Mouse (Mus musculus) heart, postnatal 0 days (tissue): ENCODE results near the gene Hsd17b2. TPM values are rescaled to one million over a fixed set of nuclear protein-coding genes. Genes with fewer than 3 reads are reported as not detected.

Source experiments
- ATAC-seq: fragments of 200-750 bp; cut with Nextera tagmentation; 2 replicates; pipeline ENCODE4 v1.8.0; 2017; ENCODE audit warnings: low read depth, moderate number of reproducible peaks, moderate library complexity; ENCODE audit not compliant: insufficient read depth
- DNase-seq: peaks from one replicate; pipeline ENCODE4 v3.0.0-alpha.2; 2016; ENCODE audit warnings: low spot score
- H3K27ac ChIP-seq: fragments of 300-500 bp; sonication (generic); 2 replicates; pipeline ENCODE4 v1.5.1; 2014; ENCODE audit warnings: low read depth, mild to moderate bottlenecking
- H3K27me3 ChIP-seq: fragments of 300-500 bp; sonication (generic); 2 replicates; pipeline ENCODE4 v1.6.1; 2014; ENCODE audit warnings: low read length, mixed read lengths; ENCODE audit not compliant: control insufficient read depth, insufficient read depth
- H3K36me3 ChIP-seq: fragments of 300-500 bp; sonication (generic); replicated peaks from 2 replicates; pipeline ENCODE4 v1.6.1; 2014; ENCODE audit warnings: low read length, mixed read lengths; ENCODE audit not compliant: control insufficient read depth, insufficient read depth
- H3K4me1 ChIP-seq: fragments of 300-500 bp; sonication (generic); 2 replicates; pipeline ENCODE4 v1.6.1; 2014; ENCODE audit warnings: antibody characterized with exemption; ENCODE audit not compliant: control insufficient read depth, insufficient read depth
- H3K4me2 ChIP-seq: fragments of 300-500 bp; sonication (generic); 2 replicates; pipeline ENCODE4 v1.6.1; 2014; ENCODE audit warnings: low read depth, mild to moderate bottlenecking, low read length, moderate library complexity
- H3K4me3 ChIP-seq: fragments of 300-500 bp; sonication (generic); 2 replicates; pipeline ENCODE4 v1.5.1; 2014; ENCODE audit warnings: low read depth, low read length
- H3K9ac ChIP-seq: fragments of 300-500 bp; sonication (generic); replicated peaks from 2 replicates; pipeline ENCODE4 v1.6.1; 2014; ENCODE audit warnings: low read depth, low read length, mixed read lengths
- H3K9me3 ChIP-seq: fragments of 300-500 bp; sonication (generic); replicated peaks from 2 replicates; pipeline ENCODE4 v1.6.1; 2016; ENCODE audit warnings: low read length; ENCODE audit not compliant: control insufficient read depth
- CTCF ChIP-seq: IDR thresholded peaks from 2 replicates; pipeline ENCODE4 v1.5.1; 2016; ENCODE audit warnings: antibody characterized with exemption, control low read depth, low read depth
- EP300 ChIP-seq: IDR thresholded peaks from 2 replicates; pipeline ENCODE4 v1.6.1; 2016; ENCODE audit warnings: antibody characterized with exemption, low read depth
- WGBS: fragments of 180-500 bp; shearing (Covaris S2); extraction: QIAGEN DNeasy Blood & Tissue Kit; methylation state at CpG from one replicate; pipeline ENCODE4 v1.1.7; 2014; 5-methylcytosine and 5-hydroxymethylcytosine counted together
- polyA plus RNA-seq: library from polyadenylated mRNA; unstranded; fragments of >200 nt; fragmentation: Nextera tagmentation; extraction: Ambion mirVana; gene quantifications from 2 replicates; pipeline ENCODE4 v1.2.1, GENCODE M21; 2015
- total RNA-seq: library from RNA; depleted of rRNA; stranded (reverse); fragments of >200 nt; gene quantifications from 2 replicates; pipeline ENCODE4 v1.2.3, GENCODE M21; 2014; ENCODE audit warnings: low replicate concordance

Gene Hsd17b2
- total and polyA plus RNA-seq, 2 experiments from 2014 or later = 2.3 TPM; not detected in 1

DNA sequence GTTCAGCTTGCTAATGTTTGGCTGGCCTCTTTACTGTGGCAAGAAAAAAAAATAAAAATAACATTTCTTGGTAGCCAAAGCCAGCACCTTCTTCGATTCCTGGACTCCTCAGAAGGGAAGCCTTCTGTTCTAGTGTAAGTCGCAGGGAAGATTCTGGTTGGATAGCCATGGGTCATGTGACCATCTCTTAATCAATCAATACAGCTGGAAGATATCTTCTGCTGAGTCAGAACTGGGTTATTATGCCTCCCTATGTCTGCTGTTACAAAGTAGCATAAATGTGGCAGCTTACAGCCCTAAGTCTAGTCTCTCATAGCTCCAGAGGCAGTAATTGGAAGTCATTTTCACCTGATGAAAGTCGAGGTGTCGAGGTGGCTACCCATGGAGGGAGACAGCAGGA is 23.1 kb upstream of the Hsd17b2 start:
- Histone ChIP-seq H3K4me3 (no peak overlapping the region), H3K27ac (no peak overlapping the region), H3K9me3 (no peaks in the 10 kb centered on the region), H3K27me3 (no peaks in the 10 kb centered on the region), H3K36me3 (no peaks in the 10 kb centered on the region), H3K4me1 (no peaks in the 10 kb centered on the region), H3K9ac (no peak overlapping the region), H3K4me2 (no peak overlapping the region)
- 75% methylated on average over 4 of the region's 4 CpGs for WGBS
- TF ChIP-seq EP300 = no peak
- no peak for TF ChIP-seq CTCF
- ATAC-seq (no peak), DNase-seq (no peak)

DNA sequence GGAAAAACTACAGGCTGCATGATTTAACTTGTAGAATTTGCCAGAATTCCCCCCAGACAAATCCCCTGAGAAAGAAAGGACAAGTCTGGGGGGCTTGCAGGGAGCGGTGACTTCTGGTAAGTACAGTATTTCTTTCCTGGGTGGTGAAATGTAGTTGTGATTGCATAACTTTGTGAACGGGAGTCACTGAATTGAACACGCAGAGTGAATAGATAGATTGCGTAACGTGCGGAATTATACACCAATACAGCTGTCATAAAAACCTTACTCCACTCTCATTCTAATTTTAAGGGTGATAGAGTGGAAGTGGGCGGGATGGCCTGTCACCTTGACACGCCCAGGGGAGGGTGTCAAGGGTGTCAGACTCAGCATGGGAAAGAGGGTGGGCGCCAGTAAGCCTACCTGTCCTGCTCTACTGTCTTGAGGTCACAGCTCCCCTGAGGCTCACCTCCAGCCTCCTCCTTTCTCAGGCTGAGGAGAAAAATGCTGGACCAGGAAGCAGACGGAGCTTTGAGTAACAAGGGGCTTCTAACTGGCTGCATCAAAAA is 17.7 kb upstream of the Hsd17b2 start:
- WGBS = 72% methylated on average over 10 of the region's 10 CpGs
- Histone ChIP-seq H3K4me1 (no peaks in the 10 kb centered on the region), H3K4me3 (no peak overlapping the region)

DNA sequence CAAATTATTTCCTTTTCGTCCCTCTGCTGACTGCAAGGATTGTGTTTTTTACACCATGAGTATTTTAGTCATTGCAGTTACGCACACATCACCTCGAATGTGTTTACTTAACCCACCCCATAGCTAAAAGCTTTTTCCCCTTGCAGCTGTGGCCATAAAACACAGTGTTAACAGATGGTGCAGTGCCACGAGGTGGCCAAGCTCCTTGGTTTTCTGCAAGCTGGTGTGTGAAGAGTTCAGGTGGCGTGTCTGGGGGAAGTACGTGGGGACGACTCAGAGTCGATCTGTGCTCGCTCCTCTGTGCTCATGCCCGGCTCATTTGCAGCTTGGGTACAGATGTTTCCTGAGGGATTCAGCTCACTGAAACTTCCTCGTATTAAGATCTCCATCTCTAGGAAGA is 17.2 kb upstream of the Hsd17b2 start:
- H3K27ac ChIP-seq = no peak overlapping the region
- no peak overlapping the region for H3K9ac ChIP-seq
- no peak overlapping the region for H3K4me2 ChIP-seq
- no peak for TF ChIP-seq CTCF
- no peak for TF ChIP-seq EP300
- ATAC-seq = no peak
- no peak for DNase-seq
- WGBS = 60% methylated on average over 11 of the region's 11 CpGs
- H3K36me3 ChIP-seq = no peaks in the 10 kb centered on the region
- no peaks in the 10 kb centered on the region for H3K4me1 ChIP-seq
- H3K9me3 ChIP-seq = no peaks in the 10 kb centered on the region
- H3K4me3 ChIP-seq = no peak overlapping the region
- no peaks in the 10 kb centered on the region for H3K27me3 ChIP-seq

More for the DNA sequence above, 17.7 kb upstream of the Hsd17b2 start:
- Histone ChIP-seq H3K36me3 (no peaks in the 10 kb centered on the region), H3K9me3 (no peaks in the 10 kb centered on the region), H3K4me2 (no peak overlapping the region), H3K27me3 (no peaks in the 10 kb centered on the region), H3K9ac (no peak overlapping the region), H3K27ac (no peak overlapping the region)
- ATAC-seq (no peak), DNase-seq (no peak)
- TF ChIP-seq CTCF = no peak
- no peak for TF ChIP-seq EP300

DNA sequence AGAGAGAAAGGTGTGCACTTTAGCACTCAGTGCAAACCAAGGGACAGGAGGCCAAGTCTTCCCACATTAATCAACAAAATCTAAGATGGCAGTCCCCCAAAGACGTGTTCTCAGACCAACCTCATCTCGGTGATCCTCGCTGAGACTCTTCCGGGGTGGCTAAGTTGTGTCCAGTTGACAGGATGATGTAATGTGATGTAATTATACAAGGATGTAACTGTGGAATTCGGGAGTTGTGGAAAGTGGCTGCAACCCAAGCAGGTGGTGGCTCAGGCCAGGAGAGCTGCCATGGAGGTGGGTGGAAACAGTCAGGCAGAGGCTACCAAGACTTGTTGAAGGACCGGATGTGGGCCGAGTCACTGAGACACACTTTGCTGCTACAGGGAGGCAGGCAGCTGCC is 13.8 kb upstream of the Hsd17b2 start:
- Histone ChIP-seq H3K4me1 (no peaks in the 10 kb centered on the region), H3K9me3 (no peaks in the 10 kb centered on the region), H3K27ac (no peak overlapping the region), H3K36me3 (no peaks in the 10 kb centered on the region), H3K27me3 (no peaks in the 10 kb centered on the region), H3K9ac (no peak overlapping the region), H3K4me3 (no peak overlapping the region), H3K4me2 (no peak overlapping the region)
- ATAC-seq = no peak
- TF ChIP-seq CTCF = no peak
- TF ChIP-seq EP300 = no peak
- no peak for DNase-seq
- WGBS = 68% methylated on average over 7 of the region's 7 CpGs

DNA sequence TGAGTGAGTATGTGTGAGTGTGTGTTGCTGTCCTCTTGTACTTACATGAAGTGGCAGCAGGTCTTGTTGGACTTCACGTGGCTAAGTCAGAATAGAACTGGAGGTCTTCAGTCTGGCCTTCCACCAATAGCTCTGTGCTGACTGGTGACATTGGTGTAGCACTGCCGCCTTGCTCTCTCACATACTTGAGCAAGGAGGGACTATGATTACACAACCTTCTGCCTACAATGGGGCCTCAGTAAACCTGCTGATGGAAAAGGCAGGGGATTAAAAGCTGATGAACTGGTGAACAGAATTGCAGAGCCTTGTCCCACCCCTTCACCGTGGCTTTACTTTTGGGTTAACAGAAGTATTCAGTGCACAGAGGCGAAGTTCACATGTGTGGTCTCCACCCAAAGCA is 9.6 kb upstream of the Hsd17b2 start:
- WGBS = 77% methylated on average over 4 of the region's 4 CpGs
- TF ChIP-seq CTCF = no peak
- Histone ChIP-seq H3K4me1 (no peaks in the 10 kb centered on the region), H3K4me3 (no peak overlapping the region), H3K27ac (no peak overlapping the region), H3K4me2 (no peak overlapping the region), H3K36me3 (no peaks in the 10 kb centered on the region), H3K9ac (no peak overlapping the region), H3K9me3 (no peaks in the 10 kb centered on the region), H3K27me3 (no peaks in the 10 kb centered on the region)
- DNase-seq (no peak), ATAC-seq (no peak)

DNA sequence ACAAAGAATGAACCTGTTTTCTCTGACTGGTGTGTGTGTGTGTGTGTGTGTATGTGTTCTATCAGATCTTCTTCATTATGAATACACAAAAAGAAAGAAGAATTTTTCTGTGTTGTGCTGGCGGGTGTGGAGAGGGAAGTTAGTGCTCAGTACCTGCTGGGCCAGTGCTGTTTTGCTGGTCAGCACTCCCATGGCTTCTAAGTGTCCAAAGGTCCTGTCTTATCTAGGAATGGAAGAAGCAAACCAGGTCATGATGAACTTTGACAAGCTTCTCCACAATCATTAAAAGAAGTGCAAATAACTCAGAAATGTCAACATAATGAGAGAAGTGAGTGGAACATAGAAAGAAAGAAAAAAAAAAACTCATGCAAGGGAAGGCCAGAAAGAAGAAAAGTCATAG is 6.1 kb upstream of the Hsd17b2 start:
- ATAC-seq (no peak), DNase-seq (no peak)
- Histone ChIP-seq H3K27ac (no peak overlapping the region), H3K9me3 (no peaks in the 10 kb centered on the region), H3K4me2 (no peak overlapping the region), H3K36me3 (no peaks in the 10 kb centered on the region), H3K27me3 (no peaks in the 10 kb centered on the region), H3K9ac (no peak overlapping the region), H3K4me3 (no peak overlapping the region), H3K4me1 (no peaks in the 10 kb centered on the region)
- no peak for TF ChIP-seq CTCF
- no peak for TF ChIP-seq EP300
- WGBS = 66% methylated on average over 1 of the region's 1 CpGs
